Mouse (Mus musculus) bone marrow macrophage, adult 2 months (primary cell): Measurements from ENCODE around the gene Hcn1. TPM values are rescaled to one million over a fixed set of nuclear protein-coding genes. Genes with fewer than 3 reads are reported as not detected.
A peak's percentile ranks its signal among the peaks of the same experiment; 100 is the strongest.

ENCODE experiments used
- H3K27ac ChIP-seq: 2 replicates; pipeline ENCODE4 v1.5.1; 2012; ENCODE audit warnings: low read depth, low read length; ENCODE audit not compliant: insufficient read depth
- H3K4me1 ChIP-seq: 2 replicates; pipeline ENCODE4 v1.6.1; 2012; ENCODE audit warnings: low read length; ENCODE audit not compliant: control insufficient read depth, insufficient read depth
- H3K4me3 ChIP-seq: 2 replicates; pipeline ENCODE4 v1.5.1; 2012; ENCODE audit warnings: mild to moderate bottlenecking, low read length, moderate library complexity; ENCODE audit not compliant: insufficient read depth
- CTCF ChIP-seq: IDR thresholded peaks from 2 replicates; pipeline ENCODE4 v1.5.1; 2012; ENCODE audit warnings: low read depth, mild to moderate bottlenecking, low read length, moderate library complexity
- POLR2A ChIP-seq: IDR thresholded peaks from 2 replicates; pipeline ENCODE4 v1.6.1; 2012; ENCODE audit warnings: mild to moderate bottlenecking, low read depth, low read length, borderline replicate concordance
- polyA plus RNA-seq: library from polyadenylated mRNA; stranded (reverse); fragments of >200 nt; gene quantifications from 2 replicates; pipeline ENCODE4 v1.2.4, GENCODE M21; 2012; ENCODE audit not compliant: missing spikeins, insufficient read depth, insufficient read length

The Hcn1 gene
- polyA plus RNA-seq, 1 experiment, result not detected

DNA sequence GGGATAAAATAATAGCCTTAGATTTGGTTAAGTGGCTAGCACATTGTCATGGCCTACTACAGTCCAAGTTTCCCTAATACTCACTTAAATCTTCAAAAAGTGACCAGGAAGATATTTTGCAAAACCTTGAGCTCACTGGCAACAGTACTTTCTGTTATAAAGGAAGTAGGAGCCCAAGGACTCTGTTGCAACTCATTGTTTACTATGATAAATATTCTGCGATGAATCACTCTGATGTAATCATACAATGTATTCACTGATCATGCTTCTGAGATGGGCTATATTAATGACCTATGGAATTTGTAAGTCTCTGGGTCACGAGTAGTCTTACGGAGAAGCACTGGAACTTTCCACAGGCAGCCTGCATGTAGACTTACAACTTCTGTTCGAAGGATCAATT is 246.6 kb downstream of the Hcn1 start:
- no peak overlapping the region for H3K4me3 ChIP-seq
- TF ChIP-seq POLR2A, result no peak
- TF ChIP-seq CTCF, result no peak
- H3K27ac ChIP-seq, result peak overlapping the region; percentile 71
- peaks cover 18% of the 10 kb centered on the region for H3K4me1 ChIP-seq

DNA sequence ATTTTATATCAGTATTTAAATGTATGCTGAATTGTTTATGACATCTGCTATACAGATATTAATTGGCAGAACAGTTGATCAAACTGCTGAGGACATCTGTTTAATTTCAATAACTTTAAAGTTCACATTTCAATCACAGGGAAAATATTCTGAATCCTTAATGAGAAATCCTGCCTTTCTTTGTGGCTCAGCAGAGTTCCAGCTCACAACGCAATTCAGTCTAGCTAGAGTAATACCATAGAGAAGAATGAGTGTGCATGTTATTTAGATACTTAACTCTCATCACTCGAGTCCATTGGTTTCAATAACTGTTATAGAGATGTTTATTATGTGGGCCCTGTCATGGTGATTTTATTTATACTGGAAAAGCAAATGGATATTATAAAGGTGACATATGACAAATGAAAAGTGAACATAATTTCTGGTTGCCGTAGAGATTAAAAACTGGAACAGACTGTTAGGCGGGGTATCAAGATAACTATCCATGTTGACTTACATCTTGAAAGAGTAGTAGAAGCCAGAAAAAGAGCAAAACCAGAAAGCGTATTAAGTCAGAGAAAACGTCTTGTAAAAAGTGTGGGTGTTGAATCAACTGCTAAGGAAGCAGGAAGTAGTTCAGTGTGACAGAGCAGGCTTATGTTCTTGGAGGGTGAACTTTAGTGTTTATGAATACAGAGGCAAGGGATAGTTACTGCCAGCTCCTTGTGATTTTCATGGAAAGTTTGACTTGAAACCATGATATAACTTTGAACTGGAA is 250.0 kb downstream of the Hcn1 start:
- Histone ChIP-seq H3K27ac (0 out of 2 replicates have a peak overlapping the region, but pooled peaks have one; percentile 30), H3K4me3 (no peak overlapping the region), H3K4me1 (peaks cover 13% of the 10 kb centered on the region)
- TF ChIP-seq CTCF, result no peak
- TF ChIP-seq POLR2A, result no peak

DNA sequence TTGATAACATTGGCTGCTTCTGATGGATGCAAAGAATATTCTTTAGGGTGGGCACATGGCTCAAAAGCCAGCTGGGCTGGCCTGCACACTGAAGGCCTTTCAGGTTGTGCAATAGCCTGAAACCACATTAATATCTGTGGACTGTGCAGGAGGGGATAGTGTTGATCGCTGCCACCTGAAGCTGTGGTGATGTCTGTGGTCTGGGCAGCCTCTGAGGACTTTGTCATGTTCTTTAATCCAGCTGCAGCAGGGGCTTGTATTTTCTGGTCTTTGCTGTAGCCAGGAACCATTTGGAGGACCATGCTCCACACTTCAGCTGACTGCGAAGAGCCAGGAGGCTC is 250.6 kb downstream of the Hcn1 start:
- no peak overlapping the region for H3K4me3 ChIP-seq
- H3K27ac ChIP-seq, result 0 out of 2 replicates have a peak overlapping the region, but pooled peaks have one; percentile 30
- H3K4me1 ChIP-seq, result peaks cover 11% of the 10 kb centered on the region
- TF ChIP-seq CTCF (no peak), POLR2A (no peak)

DNA sequence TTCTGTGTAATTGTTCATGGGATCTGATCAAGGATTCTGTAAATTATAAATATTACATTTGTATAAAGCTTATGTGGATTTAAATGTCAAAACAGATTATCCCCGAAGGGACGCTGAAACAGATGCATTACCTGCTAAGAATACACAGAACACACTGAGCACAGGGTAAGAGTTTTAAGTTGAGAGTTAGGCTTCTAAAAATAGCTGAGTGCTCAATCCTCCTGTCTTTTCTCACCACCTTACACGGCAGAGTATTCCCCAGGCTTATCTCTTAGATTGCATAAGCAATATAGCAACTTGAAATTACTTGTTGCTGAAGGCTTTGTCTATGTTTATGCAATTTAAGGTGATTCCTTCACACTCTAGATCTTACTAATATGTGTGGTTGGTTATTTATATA is 256.3 kb downstream of the Hcn1 start:
- Histone ChIP-seq H3K4me3 (no peak overlapping the region), H3K4me1 (no peaks in the 10 kb centered on the region), H3K27ac (no peak overlapping the region)
- TF ChIP-seq POLR2A, result no peak
- no peak for TF ChIP-seq CTCF

DNA sequence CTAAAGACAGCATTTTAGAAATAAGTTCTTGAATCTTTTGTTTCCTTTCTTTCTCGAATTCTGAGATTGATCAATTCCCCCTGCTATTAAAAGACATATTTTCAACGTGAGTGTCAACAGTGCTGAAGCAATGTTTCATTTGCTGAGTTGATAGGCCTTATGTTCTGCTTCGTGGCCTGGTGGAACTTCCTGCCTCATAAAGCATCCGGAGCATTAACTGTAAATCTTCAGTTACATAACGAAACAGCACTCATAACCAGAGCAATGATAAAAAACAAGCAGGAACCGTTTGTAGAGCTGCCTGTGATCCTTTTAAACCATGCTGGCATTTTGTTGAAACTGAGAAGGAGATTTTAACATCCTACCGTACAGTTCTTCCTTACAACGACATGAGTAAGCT is 275.7 kb downstream of the Hcn1 start:
- Histone ChIP-seq H3K4me3 (no peak overlapping the region), H3K27ac (no peak overlapping the region), H3K4me1 (no peaks in the 10 kb centered on the region)
- TF ChIP-seq CTCF (no peak), POLR2A (no peak)

DNA sequence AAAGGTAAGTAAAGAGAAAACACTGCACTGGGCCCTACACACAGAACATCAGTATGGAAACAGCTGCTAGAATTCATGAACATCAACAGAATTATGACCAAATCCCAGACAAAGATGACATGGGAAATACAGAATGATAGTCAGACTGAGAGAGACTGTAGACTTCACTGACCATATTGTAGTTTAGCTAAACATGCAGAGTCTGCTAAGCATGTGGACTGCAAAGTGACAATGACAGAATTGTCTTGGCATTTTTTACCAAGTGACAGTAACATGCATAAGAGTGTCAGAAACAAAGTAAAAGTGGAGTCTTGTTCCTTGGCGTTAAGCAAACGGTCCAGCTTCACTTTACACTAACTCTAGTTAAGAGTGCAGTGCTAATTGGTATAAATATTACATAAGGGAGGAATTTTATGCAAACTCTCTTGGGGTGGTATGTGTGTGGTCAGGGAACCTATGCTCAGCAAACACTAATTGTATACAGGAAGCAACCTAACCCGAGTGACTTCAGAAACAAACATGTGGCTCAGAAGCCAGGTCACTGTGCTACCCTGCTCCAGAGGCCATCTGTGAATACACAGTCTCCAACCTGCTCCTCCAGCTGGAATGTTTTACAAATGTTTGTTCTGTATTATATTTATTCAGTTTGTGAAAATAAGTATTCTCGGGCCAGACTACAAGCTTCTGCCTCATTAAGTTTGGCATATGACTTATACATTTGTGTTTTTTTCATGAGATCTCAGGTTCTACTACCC is 278.5 kb downstream of the Hcn1 start:
- TF ChIP-seq POLR2A, result no peak
- Histone ChIP-seq H3K4me3 (no peak overlapping the region), H3K4me1 (no peaks in the 10 kb centered on the region), H3K27ac (no peak overlapping the region)

DNA sequence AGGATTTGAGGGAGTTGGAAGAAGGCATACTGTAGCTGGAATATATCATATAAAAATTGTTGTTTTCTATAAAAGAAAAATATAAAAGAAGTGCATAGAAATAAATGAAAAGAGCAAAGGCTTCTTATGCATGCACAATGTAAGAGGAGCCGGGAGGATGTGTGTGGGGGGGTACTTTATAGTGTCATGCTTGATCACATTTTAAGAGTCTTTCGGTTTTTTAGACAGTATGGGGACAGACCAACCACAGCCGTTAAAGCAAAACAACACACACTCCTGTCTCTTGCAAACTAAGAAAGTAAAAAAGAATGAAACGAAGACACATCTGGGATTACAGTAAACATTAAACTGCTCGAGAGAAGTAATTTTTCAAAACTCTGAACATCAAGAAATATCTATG is 290.0 kb downstream of the Hcn1 start:
- no peak overlapping the region for H3K4me3 ChIP-seq
- no peaks in the 10 kb centered on the region for H3K4me1 ChIP-seq
- no peak for TF ChIP-seq POLR2A
- no peak overlapping the region for H3K27ac ChIP-seq

DNA sequence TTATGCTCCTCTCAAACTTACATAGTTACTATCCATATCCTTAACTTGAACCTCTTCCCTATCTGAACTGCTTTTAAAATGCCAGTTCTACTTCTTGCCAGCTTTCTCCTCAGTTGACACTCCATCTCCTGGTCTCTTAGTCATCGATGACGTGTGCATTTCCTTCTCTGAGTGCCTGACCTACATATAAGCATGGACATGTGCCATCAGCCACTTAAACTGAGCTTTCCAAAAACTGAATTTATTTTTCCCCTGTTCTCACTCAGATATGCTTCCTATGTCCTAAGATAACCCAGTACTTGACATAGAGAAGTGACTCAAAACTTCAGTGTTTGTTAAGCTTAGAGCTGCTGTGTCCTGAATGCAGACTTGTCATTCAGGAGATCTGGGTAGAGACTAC is 295.9 kb downstream of the Hcn1 start:
- no peak overlapping the region for H3K4me3 ChIP-seq
- peaks cover 5% of the 10 kb centered on the region for H3K4me1 ChIP-seq
- no peak for TF ChIP-seq CTCF
- H3K27ac ChIP-seq, result no peak overlapping the region

DNA sequence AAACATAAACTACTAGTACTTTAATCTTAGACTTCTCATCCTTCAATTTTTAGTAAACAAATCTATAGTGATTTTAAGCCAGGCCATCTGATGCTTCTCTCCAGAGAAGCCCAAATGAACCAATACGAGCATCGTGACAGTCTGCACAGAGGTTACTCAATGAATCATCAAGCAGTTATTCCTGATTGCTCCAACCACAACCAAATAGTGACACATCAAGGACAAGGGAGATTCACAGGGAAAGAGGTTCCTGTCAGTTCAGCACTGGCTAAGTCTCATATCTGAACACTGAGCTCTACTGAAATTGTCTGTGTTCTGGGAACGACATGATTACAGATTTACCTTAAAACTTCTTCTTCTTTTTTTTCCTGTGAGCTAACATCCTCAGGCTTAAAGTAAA is 305.7 kb downstream of the Hcn1 start:
- Histone ChIP-seq H3K4me1 (0 out of 2 replicates have a peak, but pooled peaks cover 5% of the 10 kb centered on the region), H3K27ac (no peak overlapping the region), H3K4me3 (no peak overlapping the region)
- TF ChIP-seq CTCF, result no peak
- TF ChIP-seq POLR2A, result no peak

DNA sequence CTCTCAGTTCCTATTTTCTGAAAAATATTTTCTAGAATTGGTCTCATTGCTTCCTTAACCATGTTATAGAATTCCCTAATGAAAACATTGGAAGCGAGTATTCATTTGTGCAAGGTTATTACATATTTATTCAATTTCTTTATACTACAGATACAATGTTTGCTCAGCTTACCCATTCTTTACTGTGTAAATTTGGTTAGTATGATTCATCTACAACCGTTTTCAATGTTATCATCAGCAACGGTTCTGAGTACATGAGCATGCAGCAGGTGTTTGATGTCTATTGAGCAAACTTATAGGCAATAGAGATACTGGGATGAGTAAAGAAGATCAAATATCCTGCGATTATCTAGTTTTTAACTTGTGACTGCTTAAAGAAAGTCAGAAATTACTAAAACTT is 327.6 kb downstream of the Hcn1 start:
- no peak overlapping the region for H3K4me3 ChIP-seq
- H3K27ac ChIP-seq, result no peak overlapping the region
- TF ChIP-seq CTCF, result no peak
- no peak for TF ChIP-seq POLR2A
- H3K4me1 ChIP-seq, result no peaks in the 10 kb centered on the region

DNA sequence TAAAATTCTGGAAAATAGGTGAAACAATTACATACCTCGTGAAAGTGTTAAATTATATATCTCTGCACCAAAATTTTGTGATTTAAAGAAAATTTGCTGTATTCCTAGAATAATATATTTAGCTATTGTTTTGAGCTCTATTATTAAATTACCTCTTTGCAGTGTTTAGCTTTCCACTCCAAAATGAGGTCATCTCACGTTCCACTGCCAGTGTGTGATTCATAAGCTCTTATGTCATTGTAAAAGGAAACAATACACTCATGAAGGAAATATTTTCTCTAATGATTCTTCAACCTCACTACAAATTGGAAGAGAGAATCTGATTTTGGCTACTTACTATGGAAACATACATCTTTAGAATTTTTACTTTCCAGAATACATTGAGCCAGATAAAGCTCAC is 329.6 kb downstream of the Hcn1 start:
- H3K4me1 ChIP-seq, result no peaks in the 10 kb centered on the region
- no peak overlapping the region for H3K4me3 ChIP-seq
- TF ChIP-seq POLR2A (no peak), CTCF (no peak)
- H3K27ac ChIP-seq, result no peak overlapping the region
